Mouse (Mus musculus) lung, adult 10 weeks (tissue): ENCODE results near the gene Slc44a1. TPM values are rescaled to one million over a fixed set of nuclear protein-coding genes. Genes with fewer than 3 reads are reported as not detected.

Experiments
- polyA plus RNA-seq: library from polyadenylated mRNA; stranded (reverse); fragments of 350-450 nt; fragmentation: Illumina TruSeq; extraction: RNeasy Lipid Tissue Mini Kit (QIAGEN cat#74804); gene quantifications from one replicate; pipeline ENCODE4 v1.2.3, GENCODE M21; 2014; ENCODE audit warnings: low read depth, low replicate concordance; ENCODE audit not compliant: insufficient read depth

Gene Slc44a1
- polyA plus RNA-seq: 31.1 TPM

GRCm38 (mm10) chr4:53440010-53440815, at the start of gene Slc44a1:
TSS of gene Slc44a1 (plus strand) at chr4:53440413.

DNA sequence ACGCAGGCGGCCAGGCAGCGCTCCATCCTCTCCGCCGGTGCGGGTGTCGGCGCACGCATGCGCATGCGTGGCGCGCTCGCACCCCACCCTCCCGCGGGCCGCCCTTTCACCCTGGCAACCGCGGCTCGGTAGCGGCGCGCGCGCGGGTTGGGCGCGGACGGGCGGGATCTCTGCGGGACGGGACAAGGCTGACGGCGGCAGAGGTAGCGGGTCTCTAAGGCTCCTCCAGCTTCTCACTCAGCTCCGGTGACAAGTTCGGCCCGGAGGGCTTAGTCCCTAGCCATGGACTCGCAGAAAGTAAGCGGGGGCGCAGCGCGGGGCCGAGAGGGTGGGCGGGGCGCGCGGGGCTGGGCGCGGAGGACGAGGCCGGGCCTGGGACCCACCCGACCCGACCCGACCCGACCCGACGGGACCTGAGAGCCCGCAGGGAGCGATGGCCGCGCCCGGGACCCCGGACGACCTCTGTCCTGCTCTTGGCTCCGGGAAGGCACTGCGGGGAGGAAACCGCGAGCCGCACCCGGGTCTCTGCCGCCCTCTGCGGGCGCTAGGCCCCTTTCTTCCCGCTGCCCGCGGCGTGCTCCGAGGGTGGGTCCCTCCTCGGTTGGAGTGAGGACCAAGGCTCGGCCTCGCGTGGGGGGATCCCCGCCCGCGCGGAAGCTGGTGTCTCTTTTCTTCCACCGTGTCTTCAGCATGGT, 191.2 kb downstream of the Slc44a1 start, which contains the start of gene Fsd1l:
Fsd1l (plus strand) TSS at position 156 of the 695 bp plus-strand sequence.

Other genes starting within 250 kb of the Slc44a1 start
- 2.3 TPM for gene Fsd1l, start 191.1 kb downstream of the Slc44a1 start, polyA plus RNA-seq